Mouse (Mus musculus) liver, embryonic 14.5 days (tissue): ENCODE data around the gene Acot6.

Experiments used
- CTCF ChIP-seq: IDR thresholded peaks from 2 replicates; pipeline ENCODE4 v1.5.1; 2016; ENCODE audit warnings: antibody characterized with exemption, low read depth, control low read depth
- EP300 ChIP-seq: IDR thresholded peaks from 2 replicates; pipeline ENCODE4 v1.6.1; 2016; ENCODE audit warnings: antibody characterized with exemption, low read depth

GRCm38 (mm10) chr12:84083842-84084241 is 16.6 kb upstream of the Acot6 start:
- TF ChIP-seq CTCF (no peak), EP300 (no peak)
